Mouse (Mus musculus) midbrain, embryonic 13.5 days (tissue): ENCODE results near the gene Tubd1. TPM values are rescaled to one million over a fixed set of nuclear protein-coding genes. Genes with fewer than 3 reads are reported as not detected.

Experiments
- ATAC-seq: fragments of 200-750 bp; cut with Nextera tagmentation; 2 replicates; pipeline ENCODE4 v1.8.0; 2017; ENCODE audit warnings: mild to moderate bottlenecking, moderate TSS enrichment, moderate library complexity
- H3K27ac ChIP-seq: fragments of 300-500 bp; sonication (generic); 2 replicates; pipeline ENCODE4 v1.5.1; 2015; ENCODE audit warnings: inconsistent platforms, mild to moderate bottlenecking, moderate library complexity
- H3K27me3 ChIP-seq: fragments of 300-500 bp; sonication (generic); 2 replicates; pipeline ENCODE4 v1.6.1; 2015; ENCODE audit warnings: mild to moderate bottlenecking, inconsistent platforms
- H3K36me3 ChIP-seq: fragments of 300-500 bp; sonication (generic); 2 replicates; pipeline ENCODE4 v1.6.1; 2015; ENCODE audit warnings: mild to moderate bottlenecking, inconsistent platforms
- H3K4me1 ChIP-seq: fragments of 300-500 bp; sonication (generic); replicated peaks from 2 replicates; pipeline ENCODE4 v1.6.1; 2015; ENCODE audit warnings: inconsistent platforms
- H3K4me2 ChIP-seq: fragments of 300-500 bp; sonication (generic); replicated peaks from 2 replicates; pipeline ENCODE4 v1.6.1; 2015; ENCODE audit warnings: moderate library complexity, mild to moderate bottlenecking, inconsistent platforms
- H3K4me3 ChIP-seq: fragments of 300-500 bp; sonication (generic); replicated peaks from 2 replicates; pipeline ENCODE4 v1.5.1; 2015; ENCODE audit warnings: mild to moderate bottlenecking, inconsistent platforms
- H3K9ac ChIP-seq: fragments of 300-500 bp; sonication (generic); replicated peaks from 2 replicates; pipeline ENCODE4 v1.6.1; 2015; ENCODE audit warnings: mild to moderate bottlenecking, inconsistent platforms
- H3K9me3 ChIP-seq: fragments of 300-500 bp; sonication (generic); 2 replicates; pipeline ENCODE4 v1.6.1; 2016; ENCODE audit warnings: mild to moderate bottlenecking, inconsistent platforms
- WGBS: fragments of 180-500 bp; shearing (Covaris S2); methylation state at CpG from one replicate; pipeline ENCODE4 v1.1.7; 2015; 5-methylcytosine and 5-hydroxymethylcytosine counted together
- microRNA counts: library from miRNA; unstranded; fragments of <30 nt; microRNA quantifications from one replicate; lab custom pipeline; 2016
- microRNA-seq: library from miRNA; unstranded; fragments of <30 nt; microRNA quantifications from one replicate; pipeline ENCODE4, GENCODE M21; 2016
- polyA plus RNA-seq: library from polyadenylated mRNA; unstranded; fragments of >200 nt; fragmentation: Nextera tagmentation; extraction: Ambion mirVana; gene quantifications from 2 replicates; pipeline ENCODE4 v1.2.1, GENCODE M21; 2015

The Tubd1 gene
- polyA plus RNA-seq, 1 experiment from 2014 or later, result 7.9 TPM

- no peaks in the 10 kb centered on the region for H3K27me3 ChIP-seq
- no peak overlapping the region for H3K4me3 ChIP-seq
- H3K9me3 ChIP-seq, result no peaks in the 10 kb centered on the region
- WGBS, result 90% methylated on average over 2 of the region's 2 CpGs
- no peak overlapping the region for H3K9ac ChIP-seq
- ATAC-seq, result no peak
- no peaks in the 10 kb centered on the region for H3K4me1 ChIP-seq
- no peak overlapping the region for H3K27ac ChIP-seq
- H3K4me2 ChIP-seq, result no peak overlapping the region
- H3K36me3 ChIP-seq, result peaks cover 29% of the 10 kb centered on the region
Observed at GRCm38 (mm10) chr11:86607808-86608350, 63.1 kb downstream of the Tubd1 start.

GRCm38 (mm10) chr11:86610239-86610638 lies 65.4 kb downstream of the Tubd1 start:
- no peak overlapping the region for H3K27ac ChIP-seq
- 96% methylated on average over 3 of the region's 3 CpGs for WGBS
- H3K36me3 ChIP-seq, result peaks cover 23% of the 10 kb centered on the region
- H3K9me3 ChIP-seq, result no peaks in the 10 kb centered on the region
- H3K4me3 ChIP-seq, result no peak overlapping the region
- no peak for ATAC-seq
- no peaks in the 10 kb centered on the region for H3K27me3 ChIP-seq
- no peak overlapping the region for H3K9ac ChIP-seq
- no peak overlapping the region for H3K4me2 ChIP-seq
- no peaks in the 10 kb centered on the region for H3K4me1 ChIP-seq

- no peak for ATAC-seq
- Histone ChIP-seq H3K27ac (no peak overlapping the region), H3K4me2 (no peak overlapping the region), H3K4me3 (no peak overlapping the region), H3K9me3 (no peaks in the 10 kb centered on the region), H3K9ac (no peak overlapping the region), H3K4me1 (no peaks in the 10 kb centered on the region), H3K36me3 (peaks cover 12% of the 10 kb centered on the region), H3K27me3 (no peaks in the 10 kb centered on the region)
- 98% methylated on average over 1 of the region's 1 CpGs for WGBS
Observed at GRCm38 (mm10) chr11:86611991-86612390, 67.2 kb downstream of the Tubd1 start.

GRCm38 (mm10) chr11:86614056-86614530 lies 69.3 kb downstream of the Tubd1 start:
- WGBS, result 81% methylated on average over 2 of the region's 2 CpGs
- H3K4me3 ChIP-seq, result no peak overlapping the region
- no peak overlapping the region for H3K27ac ChIP-seq
- no peak overlapping the region for H3K9ac ChIP-seq
- peaks cover 8% of the 10 kb centered on the region for H3K36me3 ChIP-seq
- H3K27me3 ChIP-seq, result no peaks in the 10 kb centered on the region
- no peaks in the 10 kb centered on the region for H3K9me3 ChIP-seq
- no peak overlapping the region for H3K4me2 ChIP-seq
- H3K4me1 ChIP-seq, result no peaks in the 10 kb centered on the region
- no peak for ATAC-seq

GRCm38 (mm10) chr11:86614607-86615006 lies 69.8 kb downstream of the Tubd1 start:
- ATAC-seq, result no peak
- 86% methylated on average over 5 of the region's 5 CpGs for WGBS
- Histone ChIP-seq H3K36me3 (peaks cover 8% of the 10 kb centered on the region), H3K4me2 (no peak overlapping the region), H3K9ac (no peak overlapping the region), H3K27ac (no peak overlapping the region), H3K4me1 (no peaks in the 10 kb centered on the region), H3K4me3 (no peak overlapping the region), H3K27me3 (no peaks in the 10 kb centered on the region), H3K9me3 (no peaks in the 10 kb centered on the region)

MicroRNAs encoded within 50 kb of the gene (microRNA counts, 519-probe panel; counts per million panel counts)
- microRNA mmu-miR-21 (lab: Ali Mortazavi, UCI), result 4,572 counts per million, percentile 82 among the panel's probes with 10 or more counts

Small RNA genes lying within 50 kb of the gene (microRNA-seq; reads per million reads assigned to microRNA genes)
- 4,906 reads per million, percentile 92 among the genes with 10 or more reads in this experiment for gene Mir21a

Other genes with a start within 250 kb of the Tubd1 start
- gene Med13, start 187.4 kb upstream of the Tubd1 start, polyA plus RNA-seq, result 10.0 and 11.3 TPM in 2 replicates
- 15.0 and 19.0 TPM in 2 replicates for gene Rnft1, start 60.3 kb upstream of the Tubd1 start, polyA plus RNA-seq
- 56.9 and 63.2 TPM in 2 replicates for gene Rps6kb1, start 186 bp upstream of the Tubd1 start, polyA plus RNA-seq
- gene Vmp1, start 138.8 kb downstream of the Tubd1 start, polyA plus RNA-seq, result 93.5 and 102 TPM in 2 replicates
- gene Ptrh2, start 139.0 kb downstream of the Tubd1 start, polyA plus RNA-seq, result 37.4 and 38.5 TPM in 2 replicates
- 142 and 147 TPM in 2 replicates for gene Cltc, start 212.6 kb downstream of the Tubd1 start, polyA plus RNA-seq